Mouse (Mus musculus) activated CD4-positive, CD25-positive, alpha-beta regulatory T cell, adult 4 months (primary cell): Measurements from ENCODE around the gene Arhgap1. TPM values are rescaled to one million over a fixed set of nuclear protein-coding genes. Genes with fewer than 3 reads are reported as not detected.
"Not testable (repeated sequence)": the region's sequence is repeated elsewhere in the genome, so short reads cannot be mapped to it uniquely, and the experiment has no call there.

Experiments used
- ATAC-seq: one replicate; pipeline ENCODE4 v1.8.0; 2017
- polyA plus RNA-seq, 2 experiments: library from polyadenylated mRNA; unstranded; fragments of 100-300 nt; shearing (Covaris generic); gene quantifications; one replicate each; pipeline ENCODE4 v1.2.1; 2017

Arhgap1 gene
- 100 to 1,000 TPM; 128 to 138 TPM for polyA plus RNA-seq

DNA sequence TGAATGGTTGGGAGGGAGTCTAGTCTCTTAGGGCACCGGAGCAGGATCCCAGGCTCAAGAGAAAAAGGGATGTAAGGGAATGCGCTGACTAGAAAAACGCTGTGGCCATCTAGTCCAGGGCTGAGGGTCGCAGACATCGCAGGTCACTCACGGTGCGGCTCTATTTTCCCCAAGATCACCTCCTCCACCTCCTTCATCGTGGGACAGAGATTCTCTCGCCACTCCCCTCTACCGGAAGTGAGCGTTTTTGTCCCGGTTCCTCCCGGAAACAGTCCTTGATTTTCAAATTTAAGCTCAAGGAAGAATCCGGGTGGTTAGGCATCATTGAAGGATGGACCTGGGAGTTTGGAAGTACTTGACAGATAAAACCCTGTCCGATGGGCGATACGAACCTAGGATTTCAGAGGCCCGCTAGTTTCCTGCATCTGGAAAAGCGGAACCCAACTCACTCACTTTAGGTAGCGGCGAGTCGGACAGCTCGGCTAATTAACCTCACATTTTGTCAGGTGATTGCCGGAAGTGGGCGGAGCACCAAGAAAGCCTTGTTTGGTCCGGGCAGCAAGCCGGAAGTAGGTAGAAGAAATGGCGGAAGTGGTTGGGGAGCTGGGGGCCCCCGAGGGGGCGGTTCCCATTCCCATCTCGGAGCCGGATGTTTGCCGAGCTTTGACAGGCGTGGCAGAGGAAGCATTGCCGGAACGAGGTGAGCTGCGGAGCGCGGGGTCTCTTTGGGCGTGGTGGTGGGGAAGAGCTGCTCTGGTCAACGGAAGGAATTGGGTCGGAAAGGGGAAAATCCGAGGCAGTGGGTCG, at the start of gene Arhgap1, which contains the start of gene Zfp408:
Gene Arhgap1 (plus strand): TSS at position 308 of the 807 bp plus-strand sequence.
Gene Zfp408 (minus strand): TSS at position 239 of the 807 bp plus-strand sequence.
- ATAC-seq, result peak; percentile 92

- ATAC-seq, result no peak
Measured at GRCm38 (mm10) chr2:91600475-91600874, 49.2 kb upstream of the Arhgap1 start.

DNA sequence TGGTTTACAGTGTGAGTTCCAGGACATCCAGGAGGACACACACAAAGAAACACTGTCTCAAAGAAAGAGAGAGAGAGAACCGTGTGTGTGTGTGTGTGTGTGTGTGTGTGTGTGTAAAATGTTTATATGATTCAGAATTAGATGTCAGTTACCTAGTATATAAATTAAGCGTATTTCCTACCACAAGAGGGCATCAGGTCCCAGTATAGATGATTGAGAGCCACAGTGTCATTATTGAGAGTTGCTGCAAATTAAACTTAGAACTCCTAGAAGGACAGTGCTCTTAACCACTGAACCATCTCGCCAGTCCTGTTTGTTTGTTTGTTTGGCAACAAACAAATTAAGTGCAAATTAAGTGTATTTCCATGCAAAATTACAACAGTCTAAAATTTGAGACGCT, 47.3 kb upstream of the Arhgap1 start:
- ATAC-seq, result no peak

GRCm38 (mm10) chr2:91609370-91609769, 40.3 kb upstream of the Arhgap1 start:
- ATAC-seq, result not testable (repeated sequence)

GRCm38 (mm10) chr2:91622356-91622755, 27.3 kb upstream of the Arhgap1 start:
- ATAC-seq, result no peak

GRCm38 (mm10) chr2:91623366-91623765, 26.3 kb upstream of the Arhgap1 start:
- not testable (repeated sequence) for ATAC-seq

- ATAC-seq, result no peak
Measured at GRCm38 (mm10) chr2:91627486-91627885, 22.2 kb upstream of the Arhgap1 start.

GRCm38 (mm10) chr2:91628171-91628570, 21.5 kb upstream of the Arhgap1 start:
- ATAC-seq, result no peak

GRCm38 (mm10) chr2:91629682-91630081, 20.0 kb upstream of the Arhgap1 start:
- ATAC-seq, result no peak

GRCm38 (mm10) chr2:91630384-91630783, 19.3 kb upstream of the Arhgap1 start:
- ATAC-seq, result no peak

DNA sequence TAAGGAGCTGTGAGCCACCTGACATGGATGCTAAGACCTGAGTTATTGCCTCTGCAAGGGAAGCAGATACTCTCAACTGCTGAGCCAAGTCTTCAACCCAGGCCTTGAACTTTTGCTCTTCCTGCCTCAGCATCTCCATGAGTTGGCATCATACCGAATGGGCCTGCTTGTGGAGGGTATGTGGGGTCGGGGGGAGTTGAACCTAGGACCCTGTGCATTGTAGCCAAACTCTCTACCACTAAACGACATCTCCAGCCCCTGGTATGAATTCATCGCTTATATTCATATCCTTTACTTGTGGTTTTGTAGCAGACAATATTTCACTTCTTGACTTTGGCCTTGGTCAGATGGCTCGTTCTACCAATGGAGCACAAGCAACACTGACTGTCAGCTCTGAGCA, 17.8 kb upstream of the Arhgap1 start:
- no peak for ATAC-seq

GRCm38 (mm10) chr2:91632316-91632715, 17.3 kb upstream of the Arhgap1 start:
- no peak for ATAC-seq

DNA sequence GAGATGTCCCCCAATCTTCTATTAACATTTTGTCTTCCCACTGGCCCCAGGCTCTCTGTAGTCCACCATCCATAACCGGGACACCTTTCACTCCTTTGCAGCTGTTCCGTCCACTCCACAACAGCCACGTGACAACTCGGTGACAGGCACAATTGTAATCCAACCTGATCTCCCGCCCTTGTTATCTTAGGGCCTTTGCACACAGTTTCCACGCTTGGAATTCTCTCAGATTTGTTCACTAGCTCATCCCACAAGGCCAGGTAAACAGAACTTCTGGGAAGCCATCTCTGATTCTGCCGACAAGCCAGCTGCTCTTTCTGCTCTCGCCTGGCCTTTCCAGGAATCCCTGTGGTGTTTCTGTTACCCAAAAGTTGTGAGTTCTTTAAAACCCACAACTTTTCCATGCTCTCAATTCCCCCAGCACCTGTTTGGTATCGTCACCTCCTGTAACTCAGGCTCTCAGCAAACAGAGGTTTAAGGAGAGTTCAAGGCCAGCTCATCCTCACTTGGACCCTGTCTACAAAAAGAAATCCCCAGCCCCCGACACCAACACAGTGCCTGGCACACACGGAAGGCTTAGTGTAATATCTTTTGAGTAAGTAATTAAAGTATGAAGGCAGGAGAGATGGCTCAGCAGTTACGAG, 16.2 kb upstream of the Arhgap1 start:
- no peak for ATAC-seq

GRCm38 (mm10) chr2:91634841-91635240, 14.8 kb upstream of the Arhgap1 start:
- no peak for ATAC-seq

DNA sequence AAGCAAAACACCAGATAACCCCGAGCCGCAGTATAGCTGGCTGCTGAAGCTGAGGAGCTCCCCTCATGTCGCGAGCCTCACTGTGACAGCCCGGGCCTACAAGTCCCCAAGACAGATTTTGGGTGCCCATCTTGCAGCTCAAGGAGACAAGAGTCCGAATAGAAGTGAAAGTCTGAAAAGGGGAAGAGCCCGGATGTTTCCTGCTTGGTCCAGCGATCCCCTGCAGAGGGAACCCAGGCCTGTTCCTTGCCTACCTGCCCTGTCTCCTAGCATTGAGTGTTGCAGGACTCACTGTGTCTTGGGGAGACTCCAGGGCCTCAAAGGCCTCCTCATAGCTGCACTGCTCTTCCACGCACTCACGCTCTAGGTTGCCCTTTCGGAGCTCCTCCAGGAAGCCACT, 14.2 kb upstream of the Arhgap1 start:
- ATAC-seq, result no peak

DNA sequence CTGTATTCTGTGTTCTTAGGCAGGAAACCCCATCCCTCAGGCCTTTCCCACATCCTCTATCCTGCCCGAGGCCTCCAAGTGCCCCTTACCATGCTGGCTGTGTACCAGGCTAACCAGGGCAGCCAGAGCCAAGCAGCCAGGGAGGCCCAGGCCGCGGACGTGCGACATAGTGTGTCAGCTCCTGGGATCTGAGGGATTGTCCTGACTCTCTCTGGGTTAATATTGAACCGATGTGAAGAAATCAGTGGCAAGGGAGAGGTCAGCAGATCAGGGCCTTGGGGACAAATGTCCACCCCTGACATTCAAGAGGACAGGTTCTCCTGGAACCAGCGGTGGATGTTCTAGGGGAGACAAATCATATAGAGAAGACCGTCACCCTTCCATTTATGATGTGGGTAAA, 13.4 kb upstream of the Arhgap1 start, which contains the start of gene F2:
Gene F2 (minus strand): TSS at position 186 of the 400 bp plus-strand sequence.
- ATAC-seq, result no peak

DNA sequence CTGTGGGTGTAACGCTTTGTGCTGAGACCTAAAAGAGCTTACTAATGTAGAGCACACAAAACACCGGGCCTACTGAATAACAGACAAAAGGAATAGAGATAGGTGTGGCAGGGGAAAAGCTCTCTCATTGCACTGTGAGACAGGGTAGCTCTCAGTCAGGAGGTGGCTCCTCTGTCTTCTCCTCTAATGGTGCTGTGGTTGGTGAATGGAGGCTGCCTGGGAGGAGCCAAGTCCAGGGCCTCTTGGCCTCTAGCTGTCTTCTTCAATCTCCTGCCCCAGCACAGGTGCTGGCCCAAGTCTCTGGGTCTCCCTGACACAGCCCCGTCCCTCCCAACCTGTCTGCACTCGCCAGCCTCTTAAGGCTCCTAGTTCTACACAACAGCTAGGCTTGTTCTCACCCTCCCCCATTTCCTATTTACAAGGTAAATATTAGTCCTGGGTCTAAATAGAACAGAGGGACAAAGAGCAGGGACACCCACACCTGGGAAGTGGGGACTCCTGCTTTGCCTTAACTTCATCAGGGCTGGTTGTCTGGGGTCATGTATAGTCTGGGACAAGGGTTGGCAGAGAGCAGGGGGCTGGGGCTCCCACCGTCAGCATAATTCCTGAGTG, 12.8 kb upstream of the Arhgap1 start:
- ATAC-seq, result no peak

DNA sequence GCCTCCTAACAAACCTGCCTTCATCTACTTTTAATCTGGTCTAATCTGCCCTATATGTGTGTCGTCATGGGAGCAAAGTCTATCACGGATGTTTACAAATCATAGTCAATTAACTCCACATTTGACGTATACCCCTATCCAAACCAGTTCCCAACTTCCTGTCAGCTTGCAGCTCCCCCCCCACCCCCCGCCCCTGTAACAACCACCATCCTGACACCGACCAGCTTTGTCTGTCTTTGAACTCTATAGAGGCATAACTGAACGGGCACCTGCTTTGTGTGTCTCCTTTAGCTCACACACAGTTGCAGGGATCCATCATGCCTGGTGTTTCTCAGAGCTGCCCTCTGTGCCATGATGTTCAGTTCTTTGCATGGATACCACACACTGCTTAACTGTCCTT, 10.7 kb upstream of the Arhgap1 start:
- no peak for ATAC-seq

GRCm38 (mm10) chr2:91642825-91643415, 6.7 kb upstream of the Arhgap1 start:
- ATAC-seq, result no peak

DNA sequence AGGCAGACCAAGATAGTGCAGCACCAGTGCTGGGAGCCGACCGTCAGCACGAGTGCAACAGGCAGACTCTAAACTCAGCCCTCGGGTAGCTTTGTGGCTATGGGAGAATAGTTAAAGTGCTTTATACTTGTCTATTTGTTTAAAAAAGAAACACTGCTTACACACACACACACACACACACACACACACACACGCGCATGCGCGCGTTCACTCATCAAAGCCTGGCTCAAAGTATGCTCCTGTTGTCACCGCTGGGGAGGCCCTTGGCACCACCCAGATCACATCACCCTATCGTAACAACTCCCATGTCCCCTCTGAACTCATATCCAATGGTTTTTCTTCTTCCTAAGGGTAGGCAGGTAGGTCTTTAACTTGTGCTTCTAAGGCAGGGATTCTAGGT, 5.6 kb upstream of the Arhgap1 start:
- ATAC-seq, result no peak

- no peak for ATAC-seq
Measured at GRCm38 (mm10) chr2:91645354-91645753, 4.3 kb upstream of the Arhgap1 start.

GRCm38 (mm10) chr2:91645811-91646210, 3.8 kb upstream of the Arhgap1 start:
- ATAC-seq, result no peak

GRCm38 (mm10) chr2:91646733-91647132, 2.9 kb upstream of the Arhgap1 start:
- no peak for ATAC-seq
